Mouse (Mus musculus) T-helper 17 cell (primary cell): ENCODE results near the gene Pgp.

Experiments
- in situ Hi-C, 2 experiments: fragments of 300-600 bp; cut with MboI, MseI; formaldehyde crosslinking; loops; 1 replicate in 1 of 2; 2 replicates in 1 of 2; pipeline ENCODE4 v1.15.1; 2025; ENCODE audit warnings: high pct_unique_total_duplicates in 2 of 2

Pgp gene

DNA sequence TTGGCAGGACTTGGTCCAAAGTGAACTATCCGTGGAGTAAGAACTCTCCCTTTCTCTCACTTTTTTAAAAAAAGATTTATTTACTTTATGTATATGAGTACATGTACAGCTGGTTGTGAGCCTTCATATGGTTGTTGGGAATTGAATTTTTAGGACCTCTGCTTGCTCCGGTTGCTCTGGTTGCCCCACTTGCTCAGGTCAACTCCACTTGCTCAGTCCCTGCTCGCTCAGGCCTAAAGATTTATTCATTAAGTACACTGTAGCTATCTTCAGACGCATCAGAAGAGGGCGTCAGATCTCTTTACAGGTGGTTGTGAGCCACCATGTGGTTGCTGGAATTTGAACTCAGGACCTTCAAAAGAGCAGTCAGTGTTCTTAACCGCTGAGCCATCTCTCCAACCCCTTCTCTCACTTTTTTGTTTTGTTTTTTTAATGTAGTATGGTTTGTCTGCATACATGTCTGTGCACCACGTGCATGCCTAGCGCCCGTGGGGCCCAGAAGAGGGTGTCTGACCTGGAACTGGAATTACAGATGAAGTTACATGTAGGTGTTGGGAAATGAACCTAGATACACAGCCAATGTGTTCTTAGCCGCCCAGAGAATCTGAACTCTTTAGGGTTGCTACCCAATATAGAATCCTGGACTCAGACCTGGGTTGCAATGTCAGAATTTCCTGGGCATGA lies 14.5 kb upstream of the Pgp start:
- in situ Hi-C loops = loop anchor here (5.0 to 25.0 kb wide), 2 partner anchors 973 to 1457 kb away; partner anchors contain the start of gene Rab40c (in 1 of the 2)

- in situ Hi-C loops = loop anchor here in 1 of 2 experiments (25.0 kb wide), 1 partner anchor 1451 kb away; the partner anchor contains the start of gene Rab40c
Measured at GRCm38 (mm10) chr17:24461580-24461979, 8.6 kb upstream of the Pgp start.

DNA sequence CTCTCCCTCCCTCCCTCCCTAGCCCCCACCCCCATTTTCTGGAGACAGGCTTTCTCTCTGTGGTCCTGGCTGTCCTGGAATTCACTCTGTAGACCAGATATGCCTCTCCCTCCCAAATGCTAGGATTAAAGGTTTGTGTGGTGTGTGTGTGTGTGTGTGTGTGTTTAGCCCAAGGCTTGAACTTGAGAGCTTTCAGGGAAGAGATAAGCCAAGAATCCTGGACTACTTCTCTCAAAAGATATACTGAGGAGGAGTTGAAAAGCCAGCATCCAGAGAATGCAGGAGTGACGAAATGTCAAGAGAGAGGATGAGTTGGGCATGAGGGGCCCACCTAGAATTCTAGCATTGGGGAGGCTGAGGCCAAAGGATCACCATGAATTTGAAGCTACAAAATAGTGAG lies 7.3 kb upstream of the Pgp start:
- in situ Hi-C loops = loop anchor here in 1 of 2 experiments (25.0 kb wide), 1 partner anchor 1449 kb away; the partner anchor contains the start of gene Rab40c

GRCm38 (mm10) chr17:24463374-24464133 lies 6.6 kb upstream of the Pgp start:
- in situ Hi-C loops = loop anchor here in 1 of 2 experiments (25.0 kb wide), 1 partner anchor 1449 kb away; the partner anchor contains the start of gene Rab40c

GRCm38 (mm10) chr17:24468636-24469246 lies 1.5 kb upstream of the Pgp start:
- in situ Hi-C loops = loop anchor here in 1 of 2 experiments (25.0 kb wide), 1 partner anchor 1444 kb away; the partner anchor contains the start of gene Rab40c

DNA sequence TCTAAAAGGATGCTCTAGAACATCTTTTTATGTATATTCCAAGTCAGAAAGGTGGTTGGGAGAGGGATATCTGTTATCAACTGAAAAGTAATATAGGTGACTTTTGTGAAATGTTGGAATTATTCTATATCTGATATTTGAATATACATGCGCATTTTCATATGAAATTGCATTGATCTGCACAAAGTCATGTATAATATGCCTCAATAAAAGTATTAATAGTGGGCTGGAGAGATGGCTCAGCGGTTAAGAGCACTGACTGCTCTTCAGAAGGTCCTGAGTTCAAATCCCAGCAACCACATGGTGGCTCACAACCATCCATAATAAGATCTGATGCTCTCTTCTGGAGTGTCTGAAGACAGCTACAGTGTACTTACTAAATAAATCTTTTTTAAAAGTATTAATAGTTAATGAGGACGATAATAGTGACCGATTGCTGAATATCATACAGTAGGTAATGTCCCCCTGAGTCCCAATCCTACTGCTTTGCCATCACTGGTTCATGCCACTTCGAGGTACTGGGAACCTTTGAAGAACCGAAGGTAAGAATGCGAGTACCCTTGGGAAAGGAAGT lies 769 bp upstream of the Pgp start:
- in situ Hi-C loops = loop anchor here in 1 of 2 experiments (25.0 kb wide), 1 partner anchor 1443 kb away; the partner anchor contains the start of gene Rab40c

- in situ Hi-C loops = loop anchor here in 1 of 2 experiments (25.0 kb wide), 1 partner anchor 1441 kb away; the partner anchor contains the start of gene Rab40c
Measured at GRCm38 (mm10) chr17:24470701-24471527, 722 bp downstream of the Pgp start.

- in situ Hi-C loops = loop anchor here in 1 of 2 experiments (25.0 kb wide), 1 partner anchor 1440 kb away; the partner anchor contains the start of gene Rab40c
Measured at GRCm38 (mm10) chr17:24472512-24472911, 2.3 kb downstream of the Pgp start.

DNA sequence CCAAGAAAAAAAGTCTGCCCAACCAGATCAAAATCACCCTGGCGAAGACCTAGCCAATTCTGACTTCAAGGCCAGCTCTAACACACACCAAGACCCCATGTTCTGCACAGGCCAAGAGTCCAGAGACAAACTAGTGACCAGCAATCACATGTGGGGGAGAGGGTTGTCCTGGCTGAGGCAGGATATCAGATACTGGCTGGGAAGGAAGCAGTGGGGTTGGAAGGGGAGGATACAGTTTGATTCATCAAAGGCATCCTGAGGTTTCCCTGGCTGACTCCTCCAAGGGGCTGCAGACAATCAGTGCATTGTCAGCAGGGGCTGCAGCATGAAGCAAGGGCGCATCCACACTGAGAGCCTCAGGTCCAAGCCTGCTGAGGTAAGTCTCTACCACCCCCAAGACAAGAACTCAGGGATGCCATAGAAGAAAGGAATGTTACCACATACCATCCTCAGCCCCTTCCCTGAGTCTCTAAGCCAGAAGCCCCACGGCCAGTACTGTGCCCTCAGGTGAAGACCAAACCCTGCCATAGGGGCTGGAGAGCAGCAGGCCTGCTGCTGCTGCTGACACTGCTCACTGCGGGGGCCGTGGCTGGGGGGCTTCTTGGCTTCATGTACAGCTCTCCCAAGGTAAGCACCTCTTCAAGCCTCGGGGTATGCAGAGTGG lies 3.6 kb downstream of the Pgp start, which contains the start of gene Bricd5:
Gene Bricd5, plus strand, starts transcription at position 273 of the 664 bp plus-strand sequence.
- in situ Hi-C loops = loop anchor here in 1 of 2 experiments (25.0 kb wide), 1 partner anchor 1439 kb away; the partner anchor contains the start of gene Rab40c

DNA sequence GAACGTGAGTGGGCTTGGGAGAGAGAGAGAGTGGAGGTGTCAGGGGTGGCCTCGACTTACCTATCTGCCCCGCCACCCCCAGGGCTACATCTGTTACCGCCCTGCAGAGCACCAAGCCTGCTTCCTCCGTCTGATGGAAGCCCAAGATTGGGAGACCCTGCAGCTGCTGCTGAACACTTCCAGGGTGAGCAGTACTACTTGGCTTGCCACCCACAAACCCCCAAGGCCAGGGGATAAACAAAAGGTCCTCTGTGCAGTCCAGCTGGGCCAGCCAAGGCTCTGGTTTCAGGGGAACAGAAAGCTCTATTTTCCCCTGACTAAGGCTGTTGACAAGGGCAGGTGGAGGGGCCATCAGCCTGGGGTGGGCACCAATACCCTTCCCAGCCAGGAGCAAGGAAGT lies 4.4 kb downstream of the Pgp start:
- in situ Hi-C loops = loop anchor here in 1 of 2 experiments (25.0 kb wide), 1 partner anchor 1438 kb away; the partner anchor contains the start of gene Rab40c

DNA sequence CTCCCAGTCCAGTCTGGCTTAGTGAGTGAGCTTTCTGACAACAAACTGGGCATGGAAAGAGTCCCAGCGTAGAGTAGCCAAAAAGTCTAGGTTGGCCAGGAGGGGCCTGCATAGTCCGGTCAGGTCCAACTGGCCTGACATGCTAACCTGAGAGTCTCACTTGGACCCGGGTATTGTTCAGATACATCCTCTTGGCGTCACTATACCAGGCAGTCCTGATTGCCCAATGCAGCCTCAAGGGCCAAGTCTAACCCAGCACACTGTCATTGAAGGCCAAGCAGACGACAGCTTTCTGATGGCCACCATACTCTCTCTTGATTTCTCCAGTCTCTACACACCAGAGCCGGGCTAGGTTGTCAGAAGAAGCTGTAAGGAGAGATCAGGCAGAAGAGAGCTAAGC lies 5.4 kb downstream of the Pgp start:
- in situ Hi-C loops = no loop called here

DNA sequence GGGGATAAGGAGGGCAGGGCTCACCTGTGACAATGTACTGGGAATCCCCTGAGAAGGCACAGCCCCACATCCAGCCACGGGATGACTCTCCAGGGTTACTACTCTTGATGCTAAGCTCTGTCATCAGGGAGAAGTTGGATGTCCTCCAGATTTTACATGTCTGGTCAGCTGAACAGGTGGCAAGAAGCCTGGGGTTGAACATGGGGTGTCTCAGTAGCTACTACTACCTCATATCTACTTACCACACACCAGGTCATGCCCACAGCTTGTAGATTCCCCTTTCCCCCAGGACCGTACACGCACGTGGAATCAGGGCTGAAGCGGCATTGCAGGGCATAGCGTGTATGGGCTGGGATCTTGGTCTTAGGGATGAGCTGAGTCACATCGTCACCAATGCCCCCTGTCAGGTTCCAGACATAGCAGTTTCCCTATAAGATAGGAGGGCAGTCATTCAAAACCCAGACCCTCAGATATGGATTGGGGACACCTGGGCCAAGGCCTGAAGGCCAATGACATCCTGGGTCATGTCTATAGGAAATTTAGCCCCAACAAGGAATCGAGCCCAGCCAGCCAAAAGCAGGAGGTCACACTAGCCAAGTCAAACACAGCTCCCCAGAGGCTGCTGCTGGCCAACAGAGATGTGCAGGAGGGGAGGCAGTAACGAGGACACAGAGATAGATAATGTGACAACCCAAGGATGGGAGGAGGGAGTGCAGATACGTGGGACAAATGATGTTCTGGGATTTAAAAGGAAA lies 6.0 kb downstream of the Pgp start:
- in situ Hi-C loops = no loop called here

DNA sequence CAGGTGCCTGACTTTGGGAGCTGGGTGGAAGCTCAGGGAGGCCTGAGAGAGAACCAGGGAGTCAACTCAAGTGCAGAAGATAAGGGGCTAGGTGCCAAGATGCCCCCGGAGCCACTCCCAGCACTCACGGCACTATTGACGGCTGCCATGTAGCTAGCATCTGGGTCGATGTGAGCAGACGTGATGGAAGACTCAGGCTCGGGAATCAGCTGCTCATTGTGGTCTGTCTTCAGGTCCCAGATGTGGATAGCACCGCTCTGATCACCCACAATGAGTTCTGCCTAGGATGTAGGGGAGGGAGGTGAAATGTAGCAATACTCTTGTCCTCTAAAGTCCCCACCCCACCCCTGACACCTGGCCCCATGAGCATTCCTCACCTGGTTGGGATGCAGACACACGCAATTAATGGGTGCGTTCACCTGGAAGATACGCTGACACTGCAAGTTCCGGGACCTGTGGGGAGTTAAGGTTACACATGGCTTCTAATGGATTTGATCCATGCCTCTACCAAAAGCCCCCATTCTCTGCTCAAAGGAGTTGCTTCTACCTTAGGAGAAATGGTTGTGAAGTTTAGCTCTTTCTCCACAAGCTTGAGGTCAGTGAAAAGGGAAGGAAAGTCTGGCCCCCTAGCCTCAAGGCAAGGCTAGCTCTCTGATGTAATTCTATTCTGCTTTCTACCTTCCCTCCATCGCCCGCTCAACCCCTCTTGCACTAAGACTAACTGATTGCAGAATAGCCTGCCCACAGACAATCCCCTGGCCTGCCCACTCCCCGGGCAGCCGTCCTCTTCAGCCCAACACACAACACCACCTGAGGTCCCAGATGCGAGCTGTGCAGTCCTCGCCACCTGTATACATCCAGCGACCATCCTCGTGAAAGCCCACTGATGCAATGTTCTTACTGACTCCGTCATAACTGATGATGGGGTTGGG lies 7.1 kb downstream of the Pgp start:
- in situ Hi-C loops = no loop called here

DNA sequence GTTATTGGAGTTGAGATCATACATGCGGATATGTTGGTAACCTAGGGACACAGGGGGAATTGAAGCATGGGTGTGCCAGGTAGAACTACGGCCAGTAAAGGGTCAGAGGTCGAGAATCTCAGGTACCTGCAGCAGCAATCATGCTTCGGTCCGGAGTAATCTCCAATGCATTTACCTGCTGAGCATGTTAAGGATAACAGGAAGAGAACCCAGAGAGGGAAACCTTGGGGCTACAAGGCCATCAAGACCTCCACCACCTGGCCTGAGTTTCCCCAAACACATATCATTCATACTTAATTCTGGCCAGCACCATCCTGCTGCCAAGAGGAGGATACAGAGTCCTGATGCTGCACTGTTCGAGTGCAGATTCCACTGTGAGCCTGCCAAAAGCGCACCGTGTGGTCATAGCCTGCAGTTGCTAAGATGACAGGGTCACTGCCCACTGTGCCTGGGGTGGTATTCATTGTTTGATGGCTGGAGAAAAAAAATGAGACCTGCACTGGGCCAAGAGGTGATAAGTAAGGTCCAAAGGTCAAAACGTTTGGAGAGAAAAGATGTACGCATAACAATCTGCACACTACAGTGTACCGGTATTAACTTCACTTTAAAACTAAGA lies 7.9 kb downstream of the Pgp start:
- in situ Hi-C loops = no loop called here

DNA sequence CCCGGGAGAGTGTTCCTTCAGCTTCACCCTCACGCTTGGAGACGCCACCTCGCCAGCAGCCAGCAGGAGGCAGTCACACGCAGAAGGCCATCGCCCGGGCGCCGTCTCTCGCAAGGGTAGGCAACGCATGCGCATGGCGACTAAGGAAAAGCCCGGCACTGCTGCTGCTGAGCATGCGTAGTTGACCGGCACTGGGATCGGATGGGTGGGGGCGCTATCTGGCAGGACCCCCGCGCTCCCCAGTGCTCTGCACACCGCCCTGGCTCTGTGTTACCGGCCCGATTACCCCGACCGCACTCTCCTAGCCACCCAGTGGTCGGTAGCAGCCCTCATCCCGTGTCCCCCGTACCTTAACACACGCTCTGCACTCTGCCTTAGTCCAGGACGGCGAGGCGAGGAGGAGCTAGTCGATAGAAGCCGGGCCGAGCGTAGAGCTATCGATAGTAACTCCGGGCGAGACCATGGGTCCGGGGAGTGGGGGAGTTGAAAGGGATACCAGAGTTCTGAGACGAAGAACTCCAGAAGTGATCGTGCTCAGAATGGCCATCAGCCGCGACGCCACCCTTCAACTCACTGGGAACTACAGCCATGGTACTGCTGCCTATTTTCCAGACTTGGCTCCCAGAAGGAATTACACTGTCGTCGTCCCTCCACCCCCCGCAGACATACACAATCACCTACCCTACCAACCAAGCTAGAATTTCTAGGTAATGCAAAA lies 8.6 kb downstream of the Pgp start, which contains the start of gene Mlst8:
Gene Mlst8, minus strand, starts transcription at position 416 of the 718 bp plus-strand sequence.
- in situ Hi-C loops = no loop called here

DNA sequence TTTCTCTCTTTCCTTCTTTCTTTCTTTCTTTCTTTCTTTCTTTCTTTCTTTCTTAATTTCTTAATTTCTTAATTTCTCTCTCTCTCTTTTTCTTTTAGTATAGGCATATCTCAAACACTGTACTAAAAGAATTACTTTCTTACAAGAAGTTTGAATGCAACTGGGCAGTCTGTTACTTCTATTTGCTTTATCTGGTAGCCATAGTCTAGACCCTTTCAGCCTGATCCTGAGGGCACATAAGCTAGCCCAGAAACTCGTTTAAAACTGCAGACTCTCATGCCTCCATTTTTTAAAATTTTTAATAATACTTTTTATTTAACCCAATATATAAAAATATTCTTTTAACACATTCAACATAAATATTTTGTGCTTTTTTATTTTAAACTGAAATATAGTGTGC lies 9.2 kb downstream of the Pgp start:
- in situ Hi-C loops = no loop called here
